Mouse (Mus musculus) C2C12 (cell line): ENCODE data around the gene Gm20696. TPM values are rescaled to one million over a fixed set of nuclear protein-coding genes. Genes with fewer than 3 reads are reported as not detected.

Source experiments
- H3K27me3 ChIP-seq: one replicate; pipeline ENCODE4 v1.6.1; 2011; ENCODE audit not compliant: control insufficient read depth, insufficient read depth, insufficient read length
- H3K36me3 ChIP-seq: one replicate; pipeline ENCODE4 v1.6.1; 2011; ENCODE audit not compliant: control insufficient read depth, insufficient read depth
- H3K4me3 ChIP-seq: one replicate; pipeline ENCODE4 v1.5.1; 2011; ENCODE audit warnings: mild to moderate bottlenecking, control low read depth; ENCODE audit not compliant: poor library complexity, insufficient read depth, severe bottlenecking
- H3K79me2 ChIP-seq: one replicate; pipeline ENCODE4 v1.6.1; 2011; ENCODE audit not compliant: control insufficient read depth, insufficient read depth
- H3K79me3 ChIP-seq: one replicate; pipeline ENCODE4 v1.6.1; 2011; ENCODE audit warnings: low read depth, control low read depth
- H3ac ChIP-seq: one replicate; pipeline ENCODE3; 2011; ENCODE audit warnings: low read depth; ENCODE audit not compliant: control insufficient read depth, insufficient read length
- CEBPB ChIP-seq: IDR thresholded peaks from one replicate; pipeline ENCODE4 v1.6.1; 2011; ENCODE audit warnings: low read depth, mild to moderate bottlenecking, control low read depth, moderate library complexity
- CTCF ChIP-seq: IDR thresholded peaks from one replicate; pipeline ENCODE4 v1.5.1; 2011; ENCODE audit not compliant: control insufficient read depth, insufficient read depth, insufficient read length
- FOSL1 ChIP-seq: IDR thresholded peaks from one replicate; pipeline ENCODE4 v1.8.0; 2011; ENCODE audit warnings: mild to moderate bottlenecking, low read length; ENCODE audit not compliant: poor library complexity, insufficient read depth, severe bottlenecking
- MAX ChIP-seq: IDR thresholded peaks from one replicate; pipeline ENCODE4 v1.6.1; 2011; ENCODE audit warnings: mild to moderate bottlenecking, control low read depth
- MYOD1 ChIP-seq: IDR thresholded peaks from one replicate; pipeline ENCODE4 v1.6.1; 2011; ENCODE audit warnings: low read depth; ENCODE audit not compliant: control insufficient read depth, insufficient read length
- MYOG ChIP-seq: IDR thresholded peaks from one replicate; pipeline ENCODE4 v1.6.1; 2011; ENCODE audit not compliant: control insufficient read depth, insufficient read length; ENCODE audit errors: extremely low read depth
- USF1 ChIP-seq: IDR thresholded peaks from one replicate; pipeline ENCODE4 v1.6.1; 2011; ENCODE audit warnings: low read depth, mild to moderate bottlenecking, control low read depth, moderate library complexity
- polyA plus RNA-seq: library from polyadenylated mRNA; unstranded; fragments of >200 nt; fragmentation: generic; extraction: Trizol; gene quantifications from one replicate; pipeline ENCODE4 v1.2.1, GENCODE M21; 2012; ENCODE audit warnings: missing spikeins

Gene Gm20696
- polyA plus RNA-seq, 1 experiment, result 0.20 TPM

DNA sequence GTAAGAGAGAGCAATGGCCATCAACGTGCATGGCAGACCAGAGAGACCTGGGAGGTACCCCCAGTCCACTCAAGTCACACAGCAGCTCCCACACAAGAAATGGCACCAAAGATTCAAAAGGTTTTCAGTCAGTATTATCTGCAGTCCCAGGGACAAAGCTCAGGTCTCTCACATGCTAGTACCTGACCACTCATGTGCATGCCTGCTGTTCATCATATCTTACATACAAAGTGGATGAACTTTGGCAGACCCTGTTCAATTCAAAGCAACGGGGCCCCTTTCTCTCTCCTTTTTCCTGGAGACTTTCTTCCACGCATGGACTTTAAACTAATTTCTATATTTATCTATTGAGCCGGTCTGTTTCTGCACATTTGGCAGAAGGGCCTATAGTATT is 404.9 kb downstream of the Gm20696 start:
- no peak for TF ChIP-seq FOSL1
- no peak for TF ChIP-seq USF1
- no peak for TF ChIP-seq MAX
- no peak for TF ChIP-seq MYOD1
- TF ChIP-seq CEBPB, result no peak
- no peak for TF ChIP-seq CTCF
- TF ChIP-seq MYOG, result no peak
- no peaks in the 10 kb centered on the region for H3K79me2 ChIP-seq
- H3K4me3 ChIP-seq, result no peak overlapping the region
- no peaks in the 10 kb centered on the region for H3K79me3 ChIP-seq
- no peaks in the 10 kb centered on the region for H3K27me3 ChIP-seq
- no peaks in the 10 kb centered on the region for H3K36me3 ChIP-seq
- H3ac ChIP-seq, result no peak overlapping the region

- no peak overlapping the region for H3K4me3 ChIP-seq
- no peaks in the 10 kb centered on the region for H3K79me3 ChIP-seq
- no peak overlapping the region for H3ac ChIP-seq
- no peaks in the 10 kb centered on the region for H3K36me3 ChIP-seq
- TF ChIP-seq MYOD1 (no peak), CEBPB (no peak), FOSL1 (no peak), MYOG (no peak), USF1 (no peak), MAX (no peak), CTCF (no peak)
- H3K27me3 ChIP-seq, result no peaks in the 10 kb centered on the region
- no peaks in the 10 kb centered on the region for H3K79me2 ChIP-seq
Observed at GRCm38 (mm10) chr6:99260941-99261736, 405.5 kb downstream of the Gm20696 start.

GRCm38 (mm10) chr6:99258346-99258745 is 408.3 kb downstream of the Gm20696 start:
- Histone ChIP-seq H3K4me3 (no peak overlapping the region), H3K27me3 (no peaks in the 10 kb centered on the region), H3K79me2 (no peaks in the 10 kb centered on the region), H3K79me3 (no peaks in the 10 kb centered on the region), H3ac (no peak overlapping the region), H3K36me3 (no peaks in the 10 kb centered on the region)
- TF ChIP-seq CEBPB (no peak), FOSL1 (no peak), MYOG (no peak), CTCF (no peak), MYOD1 (no peak), USF1 (no peak), MAX (no peak)

- no peaks in the 10 kb centered on the region for H3K79me3 ChIP-seq
- TF ChIP-seq CEBPB (no peak), MYOD1 (no peak), MYOG (no peak), MAX (no peak)
Observed at GRCm38 (mm10) chr6:99257676-99258075, 408.9 kb downstream of the Gm20696 start.

GRCm38 (mm10) chr6:99253331-99253730 is 413.3 kb downstream of the Gm20696 start:
- Histone ChIP-seq H3K79me2 (no peaks in the 10 kb centered on the region), H3K4me3 (no peak overlapping the region), H3ac (no peak overlapping the region), H3K36me3 (no peaks in the 10 kb centered on the region), H3K79me3 (no peaks in the 10 kb centered on the region), H3K27me3 (no peaks in the 10 kb centered on the region)
- no peak for TF ChIP-seq CEBPB
- no peak for TF ChIP-seq MYOD1
- no peak for TF ChIP-seq FOSL1
- TF ChIP-seq MAX, result no peak
- TF ChIP-seq CTCF, result no peak
- TF ChIP-seq USF1, result no peak

More at GRCm38 (mm10) chr6:99257676-99258075, 408.9 kb downstream of the Gm20696 start:
- Histone ChIP-seq H3ac (no peak overlapping the region), H3K79me2 (no peaks in the 10 kb centered on the region), H3K27me3 (no peaks in the 10 kb centered on the region), H3K36me3 (no peaks in the 10 kb centered on the region), H3K4me3 (no peak overlapping the region)

DNA sequence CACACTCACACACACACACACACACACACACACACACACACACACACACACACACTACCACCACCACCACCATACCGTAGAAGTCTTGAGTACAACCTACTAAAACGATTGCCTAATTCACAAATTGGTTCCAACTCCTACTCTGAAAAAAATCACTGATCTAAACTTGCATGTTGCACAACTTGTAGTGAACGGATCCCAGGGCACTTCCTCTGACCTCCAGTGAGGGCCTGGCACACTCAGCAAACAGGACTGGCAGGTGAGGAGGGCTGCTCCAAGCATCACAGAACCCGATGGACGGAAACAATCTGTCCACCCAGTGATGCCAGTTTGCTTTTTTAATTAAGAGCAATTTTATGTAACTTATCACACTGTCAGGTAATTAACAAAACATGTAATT is 413.8 kb downstream of the Gm20696 start:
- H3K79me2 ChIP-seq, result no peaks in the 10 kb centered on the region
- TF ChIP-seq MAX (no peak), FOSL1 (no peak), CEBPB (no peak), MYOD1 (no peak), USF1 (no peak), CTCF (no peak), MYOG (no peak)
- H3K36me3 ChIP-seq, result no peaks in the 10 kb centered on the region

More for the DNA sequence above, 413.8 kb downstream of the Gm20696 start:
- Histone ChIP-seq H3K27me3 (no peaks in the 10 kb centered on the region), H3K4me3 (no peak overlapping the region), H3K79me3 (no peaks in the 10 kb centered on the region), H3ac (no peak overlapping the region)
